Mouse (Mus musculus): Measurements from ENCODE around the gene Slc45a3. TPM values are rescaled to one million over a fixed set of nuclear protein-coding genes. Genes with fewer than 3 reads are reported as not detected.

Gene Slc45a3
- polyA plus RNA-seq, 1 experiment from 2014 or later: 7.5 TPM

Other genes starting within 250 kb of the Slc45a3 start
- gene Slc26a9, start 218.9 kb upstream of the Slc45a3 start, polyA plus RNA-seq (2014; fragmentation: Nextera tagmentation; extraction: Ambion mirVana): 0.15 and 0.38 TPM in 2 replicates
- 0.43 and 1.5 TPM in 2 replicates for gene Pm20d1, start 165.6 kb upstream of the Slc45a3 start, polyA plus RNA-seq (2014; fragmentation: Nextera tagmentation; extraction: Ambion mirVana)
- 8.0 and 8.2 TPM in 2 replicates for gene Slc41a1, start 135.5 kb upstream of the Slc45a3 start, polyA plus RNA-seq (2014; fragmentation: Nextera tagmentation; extraction: Ambion mirVana)
- gene Rab29, start 95.7 kb upstream of the Slc45a3 start, polyA plus RNA-seq (2014; fragmentation: Nextera tagmentation; extraction: Ambion mirVana): 13.2 and 14.5 TPM in 2 replicates
- gene Nucks1, start 52.4 kb upstream of the Slc45a3 start, polyA plus RNA-seq (2014; fragmentation: Nextera tagmentation; extraction: Ambion mirVana): 53.3 and 66.1 TPM in 2 replicates
- gene Elk4, start 44.6 kb downstream of the Slc45a3 start, polyA plus RNA-seq (2014; fragmentation: Nextera tagmentation; extraction: Ambion mirVana): 21.1 and 22.6 TPM in 2 replicates
- 9.2 and 11.0 TPM in 2 replicates for gene Mfsd4a, start 105.1 kb downstream of the Slc45a3 start, polyA plus RNA-seq (2014; fragmentation: Nextera tagmentation; extraction: Ambion mirVana)
- gene Cdk18, start 176.7 kb downstream of the Slc45a3 start, polyA plus RNA-seq (2014; fragmentation: Nextera tagmentation; extraction: Ambion mirVana): 0.82 and 1.1 TPM in 2 replicates
- gene Lemd1, start 228.5 kb downstream of the Slc45a3 start, polyA plus RNA-seq (2014; fragmentation: Nextera tagmentation; extraction: Ambion mirVana): 8.9 and 11.3 TPM in 2 replicates
- gene AC124108.1, start 228.5 kb downstream of the Slc45a3 start, polyA plus RNA-seq (2014; fragmentation: Nextera tagmentation; extraction: Ambion mirVana): 2.9 and 4.8 TPM in 2 replicates

Data from hindbrain, embryonic 11.5 days (tissue).